Mouse (Mus musculus) heart, postnatal 25 days (tissue): ENCODE measurements around the gene Nfic. TPM values are rescaled to one million over a fixed set of nuclear protein-coding genes. Genes with fewer than 3 reads are reported as not detected.
"Not testable (repeated sequence)": the region's sequence is repeated elsewhere in the genome, so short reads cannot be mapped to it uniquely, and the experiment has no call there.

Experiments used
- DNase-seq: peaks from one replicate; pipeline ENCODE4 v3.0.0; 2022; ENCODE audit warnings: low spot score
- intact Hi-C: fragments of 180-260 bp; cut with DNase I; formaldehyde crosslinking; loops from one replicate; pipeline ENCODE4 v1.15.1; 2025
- total RNA-seq, 2 experiments: library from RNA; stranded (reverse); gene quantifications; 2 replicates each; pipeline ENCODE4 v1.2.3; 2021

The Nfic gene
- total RNA-seq, 2 experiments from 2014 or later: 110 to 130 TPM

GRCm38 (mm10) chr10:81462415-81462804 is 7.0 kb upstream of the Nfic start:
- intact Hi-C loops: no loop called here
- DNase-seq: no peak

GRCm38 (mm10) chr10:81461673-81462414 is 6.4 kb upstream of the Nfic start:
- intact Hi-C loops: no loop called here
- DNase-seq: no peak

- no peak for DNase-seq
- intact Hi-C loops: no loop called here
Observed at GRCm38 (mm10) chr10:81460951-81461350, 5.5 kb upstream of the Nfic start.

GRCm38 (mm10) chr10:81460471-81460870 is 5.0 kb upstream of the Nfic start:
- intact Hi-C loops: no loop called here
- no peak for DNase-seq

- no peak for DNase-seq
- intact Hi-C loops: no loop called here
Observed at GRCm38 (mm10) chr10:81459399-81459798, 4.0 kb upstream of the Nfic start.

GRCm38 (mm10) chr10:81458267-81458666 is 2.8 kb upstream of the Nfic start:
- no peak for DNase-seq
- intact Hi-C loops: no loop called here

- intact Hi-C loops: no loop called here
- no peak for DNase-seq
Observed at GRCm38 (mm10) chr10:81457624-81458023, 2.2 kb upstream of the Nfic start.

DNA sequence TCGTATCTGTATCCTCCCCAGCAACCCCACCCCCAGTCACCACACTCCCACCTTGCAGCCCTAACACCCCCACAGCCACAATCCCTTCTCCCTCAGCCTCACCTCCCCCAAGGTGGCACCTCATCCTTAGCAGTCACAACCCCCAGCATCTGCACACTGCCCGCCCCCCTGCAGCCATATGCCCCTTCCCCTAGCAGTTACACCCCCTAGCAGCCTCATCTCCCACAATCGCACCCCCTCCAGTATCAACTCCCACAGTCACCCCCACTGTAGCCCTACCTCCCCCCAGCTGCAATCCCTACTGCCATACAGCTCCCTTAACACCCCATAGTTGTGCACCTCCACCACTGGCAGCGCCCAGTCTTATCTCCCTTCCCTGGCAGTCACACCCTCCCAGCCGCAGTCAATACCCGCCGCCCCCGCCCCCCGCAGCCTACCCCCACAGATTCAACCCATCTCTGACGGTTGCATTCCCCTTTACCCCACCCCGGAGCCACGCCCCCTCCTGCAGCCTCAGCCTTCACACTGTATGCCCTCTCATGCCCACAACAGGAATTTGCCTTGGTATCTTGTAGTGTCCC is 1.6 kb upstream of the Nfic start:
- intact Hi-C loops: no loop called here
- DNase-seq: no peak

DNA sequence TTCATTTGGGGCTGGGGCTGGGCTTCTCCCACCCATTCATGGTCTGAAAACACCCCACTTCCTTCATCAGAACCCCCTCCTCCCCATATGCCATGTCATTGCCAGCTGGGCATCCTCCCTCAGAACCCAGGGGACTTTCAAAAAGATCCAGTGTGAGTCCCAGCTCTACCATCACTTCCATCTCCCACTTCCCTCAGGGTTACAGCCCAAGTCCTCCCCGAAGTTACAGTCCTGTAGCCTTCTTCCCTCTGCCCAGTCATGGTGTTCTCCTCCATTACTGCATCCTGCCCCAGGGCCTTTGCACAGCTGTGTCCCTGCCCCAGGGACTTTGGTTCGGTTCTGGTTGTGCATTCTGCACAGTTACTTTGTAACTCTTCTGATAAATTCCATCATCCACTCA is 1.3 kb downstream of the Nfic start:
- intact Hi-C loops: no loop called here
- no peak for DNase-seq

DNA sequence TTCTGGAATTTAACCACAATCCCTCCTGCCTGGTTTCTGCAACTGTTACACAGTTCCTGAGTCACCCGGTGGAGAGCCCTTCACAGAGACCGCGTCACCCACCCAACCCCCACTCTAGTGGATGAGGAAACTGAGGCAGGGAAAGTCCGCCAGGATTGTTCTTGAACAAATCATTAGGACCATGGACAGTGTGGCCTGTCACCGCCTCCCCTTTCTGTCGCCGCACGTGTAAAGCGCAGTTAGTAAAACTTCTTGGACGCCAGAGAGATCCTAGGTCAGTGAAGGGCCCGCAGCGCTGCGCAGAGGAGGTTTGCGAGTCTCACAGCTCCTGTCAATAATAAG is 2.5 kb downstream of the Nfic start:
- no peak for DNase-seq

GRCm38 (mm10) chr10:81452237-81452946 is 3.0 kb downstream of the Nfic start:
- intact Hi-C loops: no loop called here
- no peak for DNase-seq

More for the DNA sequence above, 2.5 kb downstream of the Nfic start:
- intact Hi-C loops: no loop called here

GRCm38 (mm10) chr10:81451365-81451745 is 4.1 kb downstream of the Nfic start:
- intact Hi-C loops: loop anchor here (2.0 kb wide), 1 partner anchor 167 kb away; no protein-coding TSS in a partner anchor
- no peak for DNase-seq

- DNase-seq: no peak
- intact Hi-C loops: loop anchor here (1.0 to 2.0 kb wide), 2 partner anchors 62 to 166 kb away; partner anchors contain the start of gene Gm48552
Observed at GRCm38 (mm10) chr10:81450641-81451364, 4.6 kb downstream of the Nfic start.

- intact Hi-C loops: loop anchor here (1.0 to 2.0 kb wide), 2 partner anchors 61 to 165 kb away; partner anchors contain the start of gene Gm48552
- DNase-seq: peak; percentile 55
Observed at GRCm38 (mm10) chr10:81450140-81450539, 5.3 kb downstream of the Nfic start.

- intact Hi-C loops, DNase-seq: not testable (repeated sequence)
Observed at GRCm38 (mm10) chr10:81445516-81445915, 9.9 kb downstream of the Nfic start.

DNA sequence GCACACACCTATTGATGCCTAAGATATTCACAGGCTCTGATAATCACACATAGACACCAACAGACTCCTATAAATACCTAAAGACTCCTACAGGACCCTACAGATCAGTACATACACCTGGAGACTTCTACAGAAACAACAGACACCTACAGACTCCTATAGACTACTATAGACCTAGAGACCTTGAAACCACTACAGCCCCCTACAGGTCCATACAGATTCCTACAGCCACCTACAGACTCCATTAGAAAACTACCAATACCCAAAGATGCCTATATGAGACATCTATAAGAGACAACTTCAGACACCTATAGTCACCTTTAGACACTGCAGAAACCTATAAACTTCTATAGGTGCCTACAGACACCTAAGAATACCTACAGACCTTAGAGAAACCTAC is 14.4 kb downstream of the Nfic start:
- intact Hi-C loops: loop anchor here (1.0 kb wide), 1 partner anchor 46 kb away; no protein-coding TSS in a partner anchor
- no peak for DNase-seq

DNA sequence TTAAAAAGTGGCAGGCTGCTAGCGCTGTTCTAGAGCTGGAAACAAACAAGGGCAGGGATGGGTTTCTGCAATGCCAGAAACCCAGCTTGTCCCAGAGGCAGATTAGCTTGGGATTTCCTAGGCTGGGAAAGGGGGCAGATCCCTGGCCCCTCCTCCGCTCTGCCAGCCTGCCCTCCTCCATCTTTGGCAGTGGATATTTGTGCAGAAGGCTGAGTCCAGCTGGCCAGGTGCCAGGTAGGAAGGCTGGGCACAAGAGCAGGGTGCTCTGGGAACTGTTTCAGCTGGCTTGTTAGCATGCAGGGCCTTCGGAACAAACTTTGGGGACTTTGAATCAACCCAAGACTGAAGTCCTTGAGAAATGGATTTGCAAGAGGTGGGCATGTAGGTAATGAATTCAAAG is 20.0 kb downstream of the Nfic start:
- DNase-seq: peak; percentile 61
- intact Hi-C loops: no loop called here

GRCm38 (mm10) chr10:81434361-81435263 is 20.8 kb downstream of the Nfic start:
- no peak for DNase-seq
- intact Hi-C loops: no loop called here

DNA sequence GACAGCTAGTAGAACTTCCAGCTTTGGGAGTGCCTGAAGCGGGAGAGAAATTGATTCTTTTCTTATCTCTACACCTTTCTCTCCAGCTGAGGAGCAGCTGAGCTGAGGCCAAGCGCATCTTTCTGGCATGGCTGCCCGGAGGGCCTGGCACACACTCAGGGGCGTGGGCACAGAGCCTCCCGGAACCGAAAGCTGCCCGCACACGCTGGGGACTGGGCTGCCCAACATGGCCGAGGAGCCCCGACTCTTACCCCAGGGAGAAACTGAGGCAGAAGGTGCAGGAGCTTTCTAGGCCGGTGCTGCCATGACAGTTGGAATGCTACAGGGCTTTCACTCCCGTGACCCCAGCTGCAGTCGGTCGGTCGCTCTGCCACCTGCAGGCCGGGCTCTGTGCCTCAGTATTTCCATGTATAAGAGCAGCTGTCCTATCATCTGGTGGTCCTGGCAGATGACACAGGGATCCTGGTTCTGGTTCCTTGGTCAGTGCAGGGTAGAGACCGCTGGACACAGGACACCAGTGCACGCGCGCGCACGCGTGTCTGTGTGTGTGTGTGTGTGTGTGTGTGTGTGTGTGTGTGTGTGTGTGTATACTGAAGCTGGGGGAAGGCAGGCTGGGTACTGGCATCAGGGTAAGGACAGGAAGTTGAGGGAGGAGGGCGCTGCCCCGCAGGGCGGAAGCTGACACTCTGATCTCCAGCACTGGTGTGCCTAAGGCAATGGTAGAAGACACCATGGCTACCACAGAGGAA is 21.7 kb downstream of the Nfic start:
- no peak for DNase-seq
- intact Hi-C loops: no loop called here
